ENCODE assay signal across 8 mouse cellular contexts in the genomic region with DNA sequence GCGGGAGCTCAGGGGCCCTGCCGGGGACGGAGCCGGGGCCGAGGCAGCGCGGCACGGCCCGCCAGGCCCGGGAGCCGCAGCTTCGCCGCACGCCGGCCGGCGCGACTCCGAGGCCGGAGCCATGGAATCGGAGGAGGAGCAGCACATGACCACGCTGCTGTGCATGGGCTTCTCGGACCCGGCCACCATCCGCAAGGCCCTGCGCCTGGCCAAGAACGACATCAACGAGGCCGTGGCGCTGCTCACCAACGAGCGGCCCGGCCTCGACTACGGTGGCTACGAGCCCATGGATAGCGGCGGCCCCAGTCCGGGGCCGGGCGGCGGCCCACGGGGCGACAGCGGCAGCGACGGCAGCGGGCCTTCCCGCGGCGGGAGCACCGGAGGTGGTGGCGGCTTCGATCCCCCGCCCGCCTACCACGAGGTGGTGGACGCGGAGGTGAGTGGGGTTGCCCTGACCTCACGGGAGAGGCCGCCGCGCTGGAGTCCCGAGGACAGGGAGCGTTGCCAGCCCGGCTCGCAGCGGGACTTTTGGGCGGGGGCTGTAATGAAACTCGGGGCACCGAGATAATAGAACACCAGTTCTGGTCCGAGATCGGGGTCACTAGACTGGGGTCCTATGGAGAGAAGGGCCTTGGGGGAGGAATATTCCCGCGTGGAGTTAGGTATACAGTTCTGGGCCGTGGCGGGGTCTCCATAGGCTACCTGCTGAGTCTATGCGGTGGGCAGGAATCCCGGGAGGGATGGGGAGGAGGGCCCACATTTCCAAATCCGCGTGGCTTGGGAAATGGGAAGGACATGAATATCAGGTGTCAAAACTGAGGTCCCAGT. TPM values are rescaled to one million over a fixed set of nuclear protein-coding genes. Genes with fewer than 3 reads are reported as not detected.
DNase-seq lines count a peak whose midpoint lies in the region; ATAC-seq and TF ChIP-seq lines count a peak whose summit lies in the region.

No protein-coding gene starts in this region.

- peaks cover 56% of the 10 kb centered on the region for H3K79me2 ChIP-seq in MEL (ENCODE audit: control insufficient read depth, insufficient read depth, low read length, poor library complexity)

- ATAC-seq in forebrain, embryonic 16.5 days = peak; percentile 80
- ATAC-seq in lung, embryonic 16.5 days (ENCODE audit: low read depth) = peak; percentile 77

- no peak for TF ChIP-seq RAD21 in MEL (IDR thresholded peaks at IDR 0.05; ENCODE audit: low read depth, low read length)

- no peak for TF ChIP-seq CTCF in MEL (IDR thresholded peaks at IDR 0.05 in 2 of 3, conservative IDR thresholded peaks at IDR 0.05 in 1 of 3; ENCODE audit: control insufficient read depth in 1 of 3, insufficient read depth in 1 of 3, low read depth in 2 of 3, low read length in 3 of 3, poor library complexity in 1 of 3, severe bottlenecking in 1 of 3)

- TF ChIP-seq POLR2A in MEL (IDR thresholded peaks at IDR 0.05; ENCODE audit: control insufficient read depth in 1 of 2, insufficient read depth in 1 of 2, low read depth in 1 of 2, low read length in 2 of 2, poor library complexity in 1 of 2) = no peak

- peaks cover 12 to 13% of the 10 kb centered on the region in 2 experiments for H3K4me1 ChIP-seq in MEL (ENCODE audit: control insufficient read depth in 1 of 2, insufficient read depth in 2 of 2, low read length in 2 of 2)
- H3K4me1 ChIP-seq in forebrain, embryonic 16.5 days (replicated peaks; ENCODE audit: control insufficient read depth, insufficient read depth, low read length) = peaks cover 29% of the 10 kb centered on the region
- H3K4me1 ChIP-seq in lung, embryonic 16.5 days (replicated peaks; ENCODE audit: control insufficient read depth, insufficient read depth, low read length) = peaks cover 23% of the 10 kb centered on the region

- H3K4me3 ChIP-seq in MEL (ENCODE audit: control insufficient read depth in 1 of 2, insufficient read depth in 1 of 2, low read depth in 2 of 2, low read length in 2 of 2) = peak overlapping the region; percentile 97 to 98
- peak overlapping the region; percentile 97 for H3K4me3 ChIP-seq in forebrain, embryonic 16.5 days (replicated peaks; ENCODE audit: low read length)
- peak overlapping the region; percentile 79 for H3K4me3 ChIP-seq in lung, embryonic 16.5 days (ENCODE audit: low read length)

- TF ChIP-seq EP300 in MEL (IDR thresholded peaks at IDR 0.05; ENCODE audit: low read depth in 1 of 2, low read length in 2 of 2) = no peak

- H3K4me2 ChIP-seq in forebrain, embryonic 16.5 days (ENCODE audit: low read length) = peak overlapping the region; percentile 86
- peak overlapping the region; percentile 91 for H3K4me2 ChIP-seq in lung, embryonic 16.5 days (ENCODE audit: low read depth, low read length)

- H3K27me3 ChIP-seq in MEL (ENCODE audit: control insufficient read depth in 1 of 2, insufficient read depth in 2 of 2, low read length in 2 of 2) = no peaks in the 10 kb centered on the region
- no peaks in the 10 kb centered on the region for H3K27me3 ChIP-seq in forebrain, embryonic 16.5 days (replicated peaks; ENCODE audit: control insufficient read depth, insufficient read depth, low read length)
- H3K27me3 ChIP-seq in lung, embryonic 16.5 days (ENCODE audit: control insufficient read depth, insufficient read depth, low read depth, low read length) = no peaks in the 10 kb centered on the region

- intact Hi-C loops in heart, postnatal 10 days (cut with DNase I) = loop anchor here (2.0 to 5.0 kb wide), 2 partner anchors 56 to 84 kb away; no protein-coding TSS in a partner anchor

- H3K9ac ChIP-seq in MEL (ENCODE audit: control insufficient read depth, low read depth, low read length, poor library complexity, severe bottlenecking) = peak overlapping the region; percentile 99
- peak overlapping the region; percentile 96 for H3K9ac ChIP-seq in forebrain, embryonic 16.5 days (replicated peaks; ENCODE audit: low read depth, low read length)
- H3K9ac ChIP-seq in lung, embryonic 16.5 days (ENCODE audit: low read length) = peak overlapping the region; percentile 73

- H3K27ac ChIP-seq in MEL (ENCODE audit: control insufficient read depth, low read depth, low read length) = peak overlapping the region; percentile 78
- peak overlapping the region; percentile 87 for H3K27ac ChIP-seq in forebrain, embryonic 16.5 days (ENCODE audit: low read length)
- peak overlapping the region; percentile 69 for H3K27ac ChIP-seq in lung, embryonic 16.5 days (ENCODE audit: low read length)

- H3K9me3 ChIP-seq in MEL (replicated peaks; ENCODE audit: insufficient read depth, low read length) = no peaks in the 10 kb centered on the region
- no peaks in the 10 kb centered on the region for H3K9me3 ChIP-seq in forebrain, embryonic 16.5 days (ENCODE audit: control insufficient read depth, low read length)
- no peaks in the 10 kb centered on the region for H3K9me3 ChIP-seq in lung, embryonic 16.5 days (ENCODE audit: control insufficient read depth, low read length)

- peaks cover 10 to 33% of the 10 kb centered on the region in 2 experiments for H3K36me3 ChIP-seq in MEL (ENCODE audit: control insufficient read depth in 1 of 2, insufficient read depth in 2 of 2, low read length in 2 of 2)
- H3K36me3 ChIP-seq in forebrain, embryonic 16.5 days (ENCODE audit: control insufficient read depth, insufficient read depth) = no peaks in the 10 kb centered on the region
- no peaks in the 10 kb centered on the region for H3K36me3 ChIP-seq in lung, embryonic 16.5 days (ENCODE audit: control insufficient read depth, insufficient read depth, low read length)

- peak; percentile 62 for DNase-seq in MEL (ENCODE audit: low read depth, low spot score)
- peak; percentile 54 for DNase-seq in cerebellum, adult 11-12 months
- peak; percentile 71 to 76 for DNase-seq in heart, postnatal 10 days
- DNase-seq in layer of hippocampus, adult 18-20 months (ENCODE audit: low spot score in 2 of 2) = peak; percentile 17 to 62
- DNase-seq in ovary, postnatal 36 days (ENCODE audit: low spot score) = peak; percentile 60
- DNase-seq in thymus, postnatal 4 days = peak; percentile 73

- under 1% methylated on average over 80 of the region's 81 CpGs for WGBS in forebrain, embryonic 16.5 days
- under 1% methylated on average over 69 of the region's 81 CpGs for WGBS in lung, embryonic 16.5 days

TF ChIP-seq in MEL, 35 proteins besides CTCF, POLR2A, EP300 and RAD21:
- TF ChIP-seq NRF1 (IDR thresholded peaks at IDR 0.05; ENCODE audit: insufficient read depth, low read depth, low read length, poor library complexity, severe bottlenecking) (no peak), ZMIZ1 (IDR thresholded peaks at IDR 0.05; ENCODE audit: low read depth, low read length) (no peak), KAT2A (conservative IDR thresholded peaks at IDR 0.05; ENCODE audit: low read depth, low read length) (no peak), MEF2A (IDR thresholded peaks at IDR 0.05; ENCODE audit: extremely low read depth, insufficient replicate concordance, low read depth, low read length, poor library complexity, severe bottlenecking) (no peak), SIN3A (IDR thresholded peaks at IDR 0.05; ENCODE audit: low read length) (0 out of 2 replicates have a peak, but pooled peaks have one; percentile 16), ZC3H11A (IDR thresholded peaks at IDR 0.05; ENCODE audit: low read depth, low read length) (no peak), E2F4 (IDR thresholded peaks at IDR 0.05; ENCODE audit: borderline replicate concordance, low read depth, low read length) (no peak), JUND (IDR thresholded peaks at IDR 0.05; ENCODE audit: low read depth, low read length) (no peak), RCOR1 (IDR thresholded peaks at IDR 0.05; ENCODE audit: low read depth, low read length) (no peak), UBTF (IDR thresholded peaks at IDR 0.05; ENCODE audit: borderline replicate concordance, insufficient read depth, low read depth, low read length) (peak; percentile 52), GATA1 (IDR thresholded peaks at IDR 0.05; ENCODE audit: low read depth, low read length) (no peak)

RNA-seq across cellular contexts. Expression of a gene that starts 0.6 kb away (rescaled TPM):
- total RNA-seq in MEL (2012; rRNA removed) = 26.9 and 27.0 TPM in 2 replicates
- 10 to 100 TPM; 31.9 to 40.8 TPM for polyA plus RNA-seq in MEL (2012; ENCODE audit: insufficient read depth in 1 of 2, insufficient read length in 2 of 2, low read depth in 1 of 2, low replicate concordance in 2 of 2, missing spikeins in 1 of 2)
- polyA plus RNA-seq in forebrain, embryonic 16.5 days (2015; fragmentation: Nextera tagmentation; extraction: Ambion mirVana) = 7.7 and 8.8 TPM in 2 replicates
- total RNA-seq in heart, postnatal 10 days (2021) = 10 to 100 TPM; 40.6 to 44.5 TPM
- 10 to 100 TPM; 41.7 to 42.7 TPM for total RNA-seq in layer of hippocampus, adult 18-20 months (2021)
- 3.9 and 4.4 TPM in 2 replicates for polyA plus RNA-seq in lung, embryonic 16.5 days (2015; fragmentation: Nextera tagmentation; extraction: Ambion mirVana)

Comparison
In these comparisons a context has a peak if more than half of its experiments do, and no peak if none do; other contexts are left out.
1. Peak in every context shown above with its lines: DNase-seq, ATAC-seq, H3K4me3 ChIP-seq and H3K27ac ChIP-seq.